Mouse (Mus musculus) G1E (cell line): ENCODE results near the gene Mpped2. TPM values are rescaled to one million over a fixed set of nuclear protein-coding genes. Genes with fewer than 3 reads are reported as not detected.

Source experiments
- ATAC-seq: 2 replicates; pipeline ENCODE4 v1.8.0; 2016; ENCODE audit warnings: mild to moderate bottlenecking; ENCODE audit not compliant: insufficient number of reproducible peaks, poor library complexity, low FRiP score, severe bottlenecking; ENCODE audit errors: extremely low read depth
- DNase-seq: peaks from one replicate; pipeline ENCODE4 v3.0.0; 2012; ENCODE audit warnings: low spot score
- H3K27me3 ChIP-seq: 2 replicates; pipeline ENCODE4 v1.6.1; 2012; ENCODE audit warnings: mild to moderate bottlenecking, low read length, inconsistent platforms; ENCODE audit not compliant: insufficient read depth
- H3K36me3 ChIP-seq: replicated peaks from 2 replicates; pipeline ENCODE3; 2012; ENCODE audit warnings: mild to moderate bottlenecking, inconsistent platforms
- H3K4me1 ChIP-seq: 2 replicates; pipeline ENCODE4 v1.6.1; 2012; ENCODE audit warnings: low read depth, low read length, inconsistent platforms, mixed read lengths; ENCODE audit not compliant: insufficient read depth
- H3K4me3 ChIP-seq: 2 replicates; pipeline ENCODE4 v1.5.1; 2012; ENCODE audit warnings: low read depth, mild to moderate bottlenecking, inconsistent platforms, low read length, moderate library complexity, mixed read lengths
- H3K9me3 ChIP-seq: replicated peaks from 2 replicates; pipeline ENCODE4 v1.6.1; 2012; ENCODE audit warnings: inconsistent platforms
- CTCF ChIP-seq: IDR thresholded peaks from 2 replicates; pipeline ENCODE4 v1.5.1; 2012; ENCODE audit warnings: low read depth, low read length, inconsistent platforms, mixed read lengths
- GATA1 ChIP-seq: IDR thresholded peaks from 2 replicates; pipeline ENCODE4 v1.6.1; 2012; ENCODE audit warnings: borderline replicate concordance, low read length, inconsistent platforms, mixed read lengths
- GATA2 ChIP-seq: IDR thresholded peaks from 2 replicates; pipeline ENCODE4 v1.6.1; 2012; ENCODE audit warnings: low read depth, low read length, inconsistent platforms, borderline replicate concordance
- POLR2AphosphoS5 ChIP-seq: IDR thresholded peaks from 2 replicates; pipeline ENCODE4 v1.6.1; 2012; ENCODE audit warnings: low read depth, low read length, inconsistent platforms; ENCODE audit not compliant: insufficient replicate concordance
- TAL1 ChIP-seq: conservative IDR thresholded peaks from 2 replicates; pipeline ENCODE4 v1.6.1; 2012; ENCODE audit warnings: low read depth, low read length, inconsistent platforms, mixed read lengths
- polyA plus RNA-seq: library from polyadenylated mRNA; stranded (reverse); fragments of >175 nt; gene quantifications from 2 replicates; pipeline ENCODE4 v1.2.3, GENCODE M21; 2012
- total RNA-seq, 2 experiments: library from RNA; stranded (forward) in 1 of 2; stranded (reverse) in 1 of 2; fragments of 200-1000 nt in 1 of 2; fragments of >200 nt in 1 of 2; fragmentation: Nextera tagmentation in 1 of 2; gene quantifications; 2 replicates each; pipeline ENCODE4 v1.2.3; 2014 to 2017

Gene Mpped2
- total and polyA plus RNA-seq, 3 experiments = 0.11 TPM; not detected in 2

GRCm38 (mm10) chr2:106746905-106747304 lies 53.8 kb downstream of the Mpped2 start:
- H3K36me3 ChIP-seq = no peaks in the 10 kb centered on the region
- no peak for ATAC-seq
- no peak overlapping the region for H3K4me3 ChIP-seq
- no peak for TF ChIP-seq GATA2
- TF ChIP-seq GATA1 = no peak
- TF ChIP-seq CTCF = no peak
- no peak for TF ChIP-seq POLR2AphosphoS5
- no peak for TF ChIP-seq TAL1
- no peaks in the 10 kb centered on the region for H3K4me1 ChIP-seq
- no peak for DNase-seq
- H3K9me3 ChIP-seq = peaks cover 26% of the 10 kb centered on the region
- H3K27me3 ChIP-seq = no peaks in the 10 kb centered on the region

GRCm38 (mm10) chr2:106747342-106747741 lies 54.3 kb downstream of the Mpped2 start:
- Histone ChIP-seq H3K27me3 (no peaks in the 10 kb centered on the region), H3K36me3 (no peaks in the 10 kb centered on the region), H3K4me1 (no peaks in the 10 kb centered on the region), H3K9me3 (peaks cover 26% of the 10 kb centered on the region), H3K4me3 (no peak overlapping the region)
- DNase-seq (no peak), ATAC-seq (no peak)
- no peak for TF ChIP-seq GATA2
- TF ChIP-seq CTCF = no peak
- TF ChIP-seq GATA1 = no peak
- TF ChIP-seq TAL1 = no peak
- TF ChIP-seq POLR2AphosphoS5 = no peak

- Histone ChIP-seq H3K27me3 (no peaks in the 10 kb centered on the region), H3K4me3 (no peak overlapping the region), H3K4me1 (no peaks in the 10 kb centered on the region), H3K9me3 (peaks cover 30% of the 10 kb centered on the region), H3K36me3 (no peaks in the 10 kb centered on the region)
- TF ChIP-seq CTCF = no peak
- TF ChIP-seq GATA1 = no peak
- no peak for TF ChIP-seq POLR2AphosphoS5
- TF ChIP-seq TAL1 = no peak
- no peak for TF ChIP-seq GATA2
- DNase-seq (no peak), ATAC-seq (no peak)
Observed at GRCm38 (mm10) chr2:106750878-106751277, 57.8 kb downstream of the Mpped2 start.

DNA sequence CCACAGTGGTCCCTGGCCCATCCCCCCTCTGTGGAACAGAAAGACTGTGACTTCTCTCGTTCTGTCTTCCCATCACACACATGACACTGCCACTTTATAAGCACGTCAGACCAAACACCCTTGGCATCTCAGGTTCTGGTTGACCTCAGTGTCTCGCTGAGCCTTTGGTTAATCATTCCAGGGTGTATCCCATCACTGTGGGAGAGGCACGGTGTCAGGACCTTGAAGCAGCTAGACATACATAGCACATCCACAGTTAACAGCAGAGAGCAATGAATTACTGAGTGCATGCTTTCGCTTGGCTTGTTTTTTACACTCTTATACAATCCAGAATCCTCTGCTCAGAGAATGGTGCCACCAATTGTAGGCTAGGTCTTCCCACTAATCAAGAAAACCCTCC lies 60.6 kb downstream of the Mpped2 start:
- Histone ChIP-seq H3K36me3 (no peaks in the 10 kb centered on the region), H3K4me3 (no peak overlapping the region), H3K27me3 (no peaks in the 10 kb centered on the region), H3K9me3 (peaks cover 27% of the 10 kb centered on the region), H3K4me1 (no peaks in the 10 kb centered on the region)
- TF ChIP-seq POLR2AphosphoS5 (no peak), GATA2 (no peak), GATA1 (no peak), CTCF (no peak), TAL1 (no peak)
- DNase-seq (no peak), ATAC-seq (no peak)

DNA sequence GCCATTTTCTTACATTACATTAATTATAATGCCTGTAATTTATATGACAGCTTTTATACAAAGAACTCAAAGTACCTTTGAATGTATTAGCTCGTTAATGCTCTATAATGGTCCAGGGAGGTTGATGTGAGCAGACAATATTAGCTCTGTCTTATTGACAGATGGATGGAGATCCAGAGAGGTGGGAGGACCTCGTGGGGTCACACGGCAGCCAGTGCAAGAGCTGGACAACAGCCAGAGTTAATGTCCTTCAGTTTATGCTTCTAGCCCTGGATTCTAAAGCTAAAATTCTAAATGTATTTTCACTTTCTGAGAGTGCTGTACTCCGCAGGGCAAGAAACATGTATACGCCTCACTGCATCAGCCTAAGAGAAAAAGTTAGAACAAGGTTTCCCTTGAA lies 61.6 kb downstream of the Mpped2 start:
- Histone ChIP-seq H3K36me3 (no peaks in the 10 kb centered on the region), H3K4me3 (no peak overlapping the region), H3K27me3 (no peaks in the 10 kb centered on the region), H3K9me3 (peaks cover 22% of the 10 kb centered on the region), H3K4me1 (no peaks in the 10 kb centered on the region)
- ATAC-seq (no peak), DNase-seq (no peak)
- TF ChIP-seq POLR2AphosphoS5 = no peak
- TF ChIP-seq TAL1 = no peak
- TF ChIP-seq CTCF = no peak
- no peak for TF ChIP-seq GATA2
- TF ChIP-seq GATA1 = no peak

GRCm38 (mm10) chr2:106756354-106757103 lies 63.5 kb downstream of the Mpped2 start:
- ATAC-seq (no peak), DNase-seq (no peak)
- H3K4me3 ChIP-seq = no peak overlapping the region
- H3K9me3 ChIP-seq = peaks cover 22% of the 10 kb centered on the region
- no peaks in the 10 kb centered on the region for H3K36me3 ChIP-seq
- H3K4me1 ChIP-seq = no peaks in the 10 kb centered on the region
- H3K27me3 ChIP-seq = no peaks in the 10 kb centered on the region
- TF ChIP-seq POLR2AphosphoS5 (no peak), TAL1 (no peak), CTCF (no peak), GATA2 (no peak), GATA1 (no peak)
